Mouse (Mus musculus): ENCODE measurements around the gene Chrne.
A peak's percentile ranks its signal among the peaks of the same experiment; 100 is the strongest.

GRCm38 (mm10) chr11:70625473-70625872, 6.5 kb upstream of the Chrne start:
- TF ChIP-seq POLR2A (IDR thresholded peaks at IDR 0.05; ENCODE audit: borderline replicate concordance, extremely low read depth, low read depth, low read length) (no peak), CTCF (IDR thresholded peaks at IDR 0.05; ENCODE audit: insufficient read depth, low read length) (peak; percentile 72)

Data from lung, adult 2 months (tissue).